Mouse (Mus musculus) neural tube, embryonic 13.5 days (tissue): ENCODE measurements at regions not wholly inside any gene's neighbourhood (a gene's known extent, or its start where the extent isn't known, plus 50 kb on each side); places are given as distances from the start of the nearest gene placed in this dataset.

ENCODE experiments used
- ATAC-seq: fragments of 200-750 bp; cut with Nextera tagmentation; 2 replicates; pipeline ENCODE4 v1.8.0; 2017; ENCODE audit warnings: low read depth, mild to moderate bottlenecking, moderate TSS enrichment, moderate library complexity
- H3K27ac ChIP-seq: fragments of 300-500 bp; sonication (generic); replicated peaks from 2 replicates; pipeline ENCODE4 v1.5.1; 2015; ENCODE audit warnings: moderate library complexity, mild to moderate bottlenecking, inconsistent platforms
- H3K27me3 ChIP-seq: fragments of 300-500 bp; sonication (generic); 2 replicates; pipeline ENCODE4 v1.6.1; 2015; ENCODE audit warnings: mild to moderate bottlenecking, inconsistent platforms
- H3K36me3 ChIP-seq: fragments of 300-500 bp; sonication (generic); 2 replicates; pipeline ENCODE4 v1.6.1; 2015; ENCODE audit warnings: mild to moderate bottlenecking, inconsistent platforms
- H3K4me1 ChIP-seq: fragments of 300-500 bp; sonication (generic); replicated peaks from 2 replicates; pipeline ENCODE4 v1.6.1; 2015; ENCODE audit warnings: inconsistent platforms
- H3K4me2 ChIP-seq: fragments of 300-500 bp; sonication (generic); 2 replicates; pipeline ENCODE4 v1.6.1; 2015; ENCODE audit warnings: inconsistent platforms, mild to moderate bottlenecking, moderate library complexity
- H3K4me3 ChIP-seq: fragments of 300-500 bp; sonication (generic); 2 replicates; pipeline ENCODE4 v1.5.1; 2015; ENCODE audit warnings: mild to moderate bottlenecking, inconsistent platforms
- H3K9ac ChIP-seq: fragments of 300-500 bp; sonication (generic); 2 replicates; pipeline ENCODE4 v1.6.1; 2015; ENCODE audit warnings: moderate library complexity, mild to moderate bottlenecking, inconsistent platforms
- H3K9me3 ChIP-seq: fragments of 300-500 bp; sonication (generic); 2 replicates; pipeline ENCODE4 v1.6.1; 2016; ENCODE audit warnings: inconsistent platforms
- WGBS: fragments of 180-500 bp; shearing (Covaris S2); methylation state at CpG from one replicate; pipeline ENCODE4 v1.1.7; 2015; 5-methylcytosine and 5-hydroxymethylcytosine counted together

DNA sequence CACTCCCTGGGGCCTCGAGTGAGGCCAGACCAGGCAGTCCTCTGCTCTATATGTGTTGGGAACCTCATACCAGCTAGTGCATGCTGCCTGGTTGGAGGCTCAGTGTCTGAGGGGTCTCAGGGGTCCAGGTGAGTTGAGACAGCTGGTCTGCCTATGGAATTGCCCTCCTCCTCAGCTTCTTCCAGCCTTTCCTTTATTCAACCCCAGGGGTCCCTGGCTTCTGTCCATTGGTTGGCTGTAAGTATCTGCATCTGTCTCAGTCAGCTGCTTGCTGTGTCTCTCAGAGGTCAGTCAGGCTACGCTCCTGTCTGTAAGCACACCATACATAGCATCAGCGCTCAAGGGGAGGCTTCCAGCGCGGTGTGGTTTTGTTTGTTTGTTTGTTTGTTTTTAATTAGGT, 92.5 kb upstream of the Sox5 start:
- Histone ChIP-seq H3K4me2 (no peak overlapping the region), H3K9me3 (peaks cover 4% of the 10 kb centered on the region; the same call in 1 of the 2 replicates), H3K27me3 (no peaks in the 10 kb centered on the region), H3K4me1 (no peaks in the 10 kb centered on the region), H3K9ac (no peak overlapping the region), H3K36me3 (no peaks in the 10 kb centered on the region), H3K4me3 (no peak overlapping the region), H3K27ac (no peak overlapping the region)
- ATAC-seq: no peak
- 79% methylated on average over 5 of the region's 5 CpGs for WGBS

DNA sequence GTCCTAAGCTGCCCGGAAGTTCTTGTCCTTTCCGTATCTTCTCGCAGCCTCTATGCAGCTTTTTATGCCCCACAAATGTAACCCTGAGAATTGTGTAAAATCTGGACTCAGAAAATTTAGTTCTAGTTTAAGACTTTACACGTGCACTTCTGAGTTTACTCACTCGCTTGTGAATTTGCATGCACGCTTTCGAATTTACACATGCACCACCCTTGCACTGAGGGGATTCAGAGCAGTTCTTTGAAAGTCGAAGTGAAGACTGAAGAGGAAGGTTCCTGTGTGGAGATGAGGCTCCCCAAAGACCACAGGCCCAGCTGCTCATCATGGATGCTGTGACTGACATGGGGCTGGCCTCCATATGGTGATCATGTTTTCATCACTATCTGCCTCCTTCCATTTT, 89.2 kb upstream of the Sox5 start:
- no peaks in the 10 kb centered on the region for H3K36me3 ChIP-seq
- 92% methylated on average over 8 of the region's 8 CpGs for WGBS
- H3K4me1 ChIP-seq: peaks cover 6% of the 10 kb centered on the region; the same call in 1 of the 2 replicates
- H3K9me3 ChIP-seq: peaks cover 4% of the 10 kb centered on the region; the same call in 1 of the 2 replicates
- no peaks in the 10 kb centered on the region for H3K27me3 ChIP-seq
- no peak overlapping the region for H3K4me2 ChIP-seq
- no peak overlapping the region for H3K27ac ChIP-seq
- ATAC-seq: no peak
- H3K9ac ChIP-seq: no peak overlapping the region
- no peak overlapping the region for H3K4me3 ChIP-seq

DNA sequence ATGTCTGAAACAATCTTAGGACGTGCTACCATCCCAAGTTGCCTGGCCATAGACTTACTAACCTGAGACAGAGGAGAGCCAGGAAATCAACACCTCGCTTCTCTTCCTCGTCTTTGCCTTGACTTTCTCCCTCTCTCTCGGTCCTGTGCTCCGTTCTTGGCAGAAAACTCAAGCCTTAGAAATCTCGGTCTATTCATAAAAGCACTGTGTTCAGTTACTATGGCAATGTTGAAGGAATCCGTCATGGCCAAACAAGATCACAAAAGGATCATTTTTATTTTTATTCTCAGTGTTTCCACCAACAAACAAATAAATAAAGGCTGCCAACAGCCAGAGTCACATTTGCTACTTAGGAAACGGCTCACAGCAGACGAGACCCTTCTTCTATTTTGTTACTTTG, 85.6 kb upstream of the Sox5 start:
- Histone ChIP-seq H3K36me3 (no peaks in the 10 kb centered on the region), H3K4me2 (no peak overlapping the region), H3K9ac (no peak overlapping the region), H3K27ac (peak overlapping the region; percentile 24; the same call in 1 of the 2 replicates), H3K4me1 (peaks cover 13% of the 10 kb centered on the region), H3K9me3 (peaks cover 4% of the 10 kb centered on the region; the same call in 1 of the 2 replicates), H3K27me3 (no peaks in the 10 kb centered on the region), H3K4me3 (no peak overlapping the region)
- peak; percentile 56; the same call in 1 of the 2 replicates for ATAC-seq
- 35% methylated on average over 9 of the region's 9 CpGs for WGBS

DNA sequence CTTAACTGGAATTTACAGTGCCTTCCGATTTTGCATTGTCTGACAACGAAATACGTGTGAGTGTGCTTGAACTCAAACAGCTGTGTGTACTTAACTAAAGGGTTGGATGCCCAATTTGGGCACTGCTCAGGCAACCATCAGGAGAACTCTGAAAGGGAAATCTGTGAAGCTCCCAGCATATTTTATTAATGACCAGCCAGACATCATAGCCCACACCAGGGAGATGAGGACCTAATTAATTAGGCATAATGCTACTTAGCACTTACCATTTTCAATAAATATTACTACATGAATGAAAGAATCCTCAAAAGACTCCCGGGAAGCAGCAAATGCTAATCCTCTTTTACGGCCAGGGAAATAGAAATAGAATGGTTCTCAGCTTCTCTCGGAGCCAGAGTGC, 82.2 kb upstream of the Sox5 start:
- H3K27me3 ChIP-seq: no peaks in the 10 kb centered on the region
- H3K4me2 ChIP-seq: no peak overlapping the region
- H3K4me3 ChIP-seq: no peak overlapping the region
- no peak for ATAC-seq
- H3K36me3 ChIP-seq: no peaks in the 10 kb centered on the region
- H3K9ac ChIP-seq: no peak overlapping the region
- H3K9me3 ChIP-seq: no peaks in the 10 kb centered on the region
- WGBS: 56% methylated on average over 6 of the region's 6 CpGs
- no peak overlapping the region for H3K27ac ChIP-seq
- peaks cover 13% of the 10 kb centered on the region for H3K4me1 ChIP-seq

DNA sequence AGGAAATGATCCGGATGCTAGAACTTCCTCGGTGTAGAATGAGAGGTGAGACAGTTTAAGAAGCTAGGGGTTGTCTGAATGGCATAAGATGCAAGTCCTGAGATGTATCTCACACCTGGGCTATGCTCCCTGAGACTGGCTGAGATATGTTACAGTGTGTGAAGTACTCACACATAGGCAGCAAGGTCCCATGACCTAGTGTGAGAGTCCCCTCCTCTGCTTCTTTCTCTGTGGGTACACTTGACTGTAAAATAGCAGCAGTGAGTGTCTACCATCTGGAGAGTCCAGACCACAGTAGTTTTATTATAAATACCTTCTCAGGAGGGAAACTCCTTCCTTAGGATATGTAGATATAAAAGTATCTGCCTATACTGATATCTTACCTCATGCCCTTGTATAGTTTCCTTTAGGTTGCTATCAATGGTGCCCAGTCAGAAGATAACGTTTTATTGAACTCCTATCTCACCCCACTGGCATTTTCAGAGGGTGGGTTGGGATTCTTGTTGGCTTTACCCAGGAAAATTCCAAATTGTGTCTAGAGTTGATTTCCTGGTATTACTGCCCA, 81.7 kb upstream of the Sox5 start:
- H3K9me3 ChIP-seq: no peaks in the 10 kb centered on the region
- no peak overlapping the region for H3K27ac ChIP-seq
- H3K4me2 ChIP-seq: no peak overlapping the region
- no peaks in the 10 kb centered on the region for H3K36me3 ChIP-seq
- H3K9ac ChIP-seq: no peak overlapping the region
- ATAC-seq: no peak
- 93% methylated on average over 3 of the region's 3 CpGs for WGBS
- H3K4me3 ChIP-seq: no peak overlapping the region
- no peaks in the 10 kb centered on the region for H3K27me3 ChIP-seq
- H3K4me1 ChIP-seq: peaks cover 9% of the 10 kb centered on the region

DNA sequence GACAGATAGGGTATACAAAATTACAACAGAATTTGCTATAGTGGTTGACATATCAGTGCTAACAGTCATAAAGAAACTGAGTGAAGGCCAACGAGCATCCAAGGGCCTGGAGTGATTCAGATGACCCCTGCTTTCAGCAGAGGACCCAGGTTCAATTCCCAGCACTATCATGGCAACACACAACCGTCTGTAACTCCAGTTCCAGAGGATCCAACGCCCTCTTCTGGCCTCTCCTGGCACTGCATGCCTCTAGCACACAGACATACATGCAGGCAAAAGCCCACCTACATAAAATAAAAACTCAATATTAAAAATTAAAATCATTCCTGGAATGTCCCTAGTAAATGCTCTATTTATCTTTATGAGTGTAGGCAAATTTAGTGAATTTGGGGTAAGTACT, 59.7 kb upstream of the Sox5 start:
- Histone ChIP-seq H3K4me1 (no peaks in the 10 kb centered on the region), H3K4me3 (no peak overlapping the region), H3K27me3 (no peaks in the 10 kb centered on the region), H3K4me2 (no peak overlapping the region), H3K27ac (no peak overlapping the region), H3K9me3 (no peaks in the 10 kb centered on the region), H3K9ac (no peak overlapping the region), H3K36me3 (no peaks in the 10 kb centered on the region)
- ATAC-seq: no peak
- 79% methylated on average over 3 of the region's 3 CpGs for WGBS

DNA sequence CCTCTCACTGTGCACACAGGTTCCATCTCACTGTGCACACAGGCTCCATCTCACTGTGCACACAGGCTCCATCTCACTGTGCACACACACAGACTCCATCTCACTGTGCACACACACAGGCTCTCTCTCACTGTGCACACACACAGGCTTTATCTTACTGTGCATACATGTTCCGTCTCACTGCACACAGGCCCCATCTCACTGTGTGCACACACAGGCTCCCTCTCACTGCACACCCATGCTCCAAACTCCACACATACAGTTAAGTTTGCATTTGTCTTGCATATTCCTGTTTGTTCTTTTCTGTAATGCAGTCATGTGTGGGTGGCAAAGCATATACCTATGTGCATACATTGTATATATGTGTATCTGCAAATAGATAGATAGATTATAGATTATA, 57.6 kb upstream of the Sox5 start:
- H3K36me3 ChIP-seq: no peaks in the 10 kb centered on the region
- 94% methylated on average over 1 of the region's 1 CpGs for WGBS
- no peak overlapping the region for H3K4me2 ChIP-seq
- H3K9me3 ChIP-seq: no peaks in the 10 kb centered on the region
- H3K9ac ChIP-seq: no peak overlapping the region
- no peak for ATAC-seq
- no peak overlapping the region for H3K27ac ChIP-seq
- no peak overlapping the region for H3K4me3 ChIP-seq
- H3K27me3 ChIP-seq: 0 out of 2 replicates have a peak, but pooled peaks cover 4% of the 10 kb centered on the region
- H3K4me1 ChIP-seq: peaks cover 8% of the 10 kb centered on the region

DNA sequence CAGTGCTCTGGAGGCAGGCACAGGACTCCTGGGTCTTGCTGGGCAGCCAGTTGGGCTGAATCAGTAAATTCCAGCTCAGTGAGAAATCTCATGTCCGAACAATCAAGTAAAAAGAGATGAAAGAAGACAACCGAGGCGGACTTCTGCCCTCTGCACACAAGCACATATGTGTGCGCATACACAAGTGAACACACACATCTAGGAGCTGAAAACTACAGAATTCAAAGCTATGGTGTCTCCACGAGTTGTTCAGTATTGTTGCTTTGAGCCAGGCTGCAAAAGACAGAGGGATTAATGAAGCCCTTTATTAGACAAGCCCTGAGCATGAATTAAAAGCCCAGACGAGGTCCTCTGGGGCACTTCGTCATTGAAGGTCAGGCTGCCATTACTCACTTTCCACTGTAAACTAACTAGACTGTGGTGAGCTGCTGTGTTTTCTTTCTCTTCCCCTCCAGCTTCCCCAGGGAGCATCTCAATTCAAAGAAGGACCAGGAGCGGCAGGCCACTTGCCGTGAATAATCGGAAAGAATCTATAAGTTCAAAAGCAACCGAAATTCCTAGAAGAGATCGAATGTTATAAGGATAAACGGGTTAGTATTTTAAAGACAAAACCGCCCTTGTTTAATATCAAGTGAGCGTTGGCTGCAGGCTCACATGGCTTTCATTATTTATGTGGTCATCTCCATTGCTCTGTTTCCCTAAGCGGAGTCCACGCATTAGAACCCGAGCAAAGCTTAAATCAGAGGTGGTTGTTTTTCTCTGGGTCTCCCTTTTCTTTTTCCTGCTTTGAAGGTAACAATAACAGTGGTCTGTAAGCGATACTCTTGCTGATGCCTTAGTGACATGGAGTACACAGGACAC, 52.8 kb upstream of the Sox5 start:
- Histone ChIP-seq H3K4me2 (peak overlapping the region; percentile 35), H3K4me1 (peaks cover 12% of the 10 kb centered on the region), H3K27ac (no peak overlapping the region), H3K4me3 (no peak overlapping the region), H3K36me3 (no peaks in the 10 kb centered on the region), H3K9me3 (no peaks in the 10 kb centered on the region), H3K27me3 (0 out of 2 replicates have a peak, but pooled peaks cover 4% of the 10 kb centered on the region), H3K9ac (no peak overlapping the region)
- 17% methylated on average over 19 of the region's 19 CpGs for WGBS
- ATAC-seq: peak; percentile 53; the same call in 1 of the 2 replicates
